Mouse (Mus musculus) left cerebral cortex, postnatal 36 days (tissue): ENCODE measurements at regions not wholly inside any gene's neighbourhood (a gene's known extent, or its start where the extent isn't known, plus 50 kb on each side); places are given as distances from the start of the nearest gene placed in this dataset.

ENCODE experiments used
- DNase-seq, 2 experiments: peaks; one replicate each; pipeline ENCODE4 v3.0.0; 2021 to 2022; ENCODE audit warnings: low spot score in 2 of 2, mixed read lengths in 1 of 2
- intact Hi-C: fragments of 180-260 bp; cut with DNase I; formaldehyde crosslinking; loops from one replicate; pipeline ENCODE4 v1.15.1; 2025

DNA sequence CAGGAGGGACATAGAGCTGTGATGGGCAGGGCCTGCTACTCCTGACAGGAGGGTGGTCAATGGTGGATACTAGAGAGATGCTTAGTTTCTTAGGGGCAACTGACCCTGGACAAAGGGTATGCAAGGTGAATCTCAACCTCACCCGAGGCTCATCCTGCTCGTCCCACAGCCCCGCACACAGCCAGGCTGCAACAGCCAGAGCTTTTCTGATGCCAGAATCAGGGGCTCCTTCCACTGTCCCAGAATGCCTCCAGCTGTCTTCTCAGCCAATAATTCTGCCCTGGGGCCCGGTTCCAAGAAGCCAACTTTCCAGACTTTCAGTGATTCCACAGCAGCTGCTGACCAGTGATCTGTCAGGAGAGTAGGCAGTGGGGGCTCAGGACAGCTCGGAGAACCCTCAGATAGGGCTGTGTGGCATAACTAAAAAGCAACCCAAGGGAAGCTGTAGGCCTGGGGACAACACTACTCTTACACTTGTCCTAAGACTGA, 131.6 kb downstream of the Utp6 start:
- intact Hi-C loops, result no loop called here
- no peak for DNase-seq

DNA sequence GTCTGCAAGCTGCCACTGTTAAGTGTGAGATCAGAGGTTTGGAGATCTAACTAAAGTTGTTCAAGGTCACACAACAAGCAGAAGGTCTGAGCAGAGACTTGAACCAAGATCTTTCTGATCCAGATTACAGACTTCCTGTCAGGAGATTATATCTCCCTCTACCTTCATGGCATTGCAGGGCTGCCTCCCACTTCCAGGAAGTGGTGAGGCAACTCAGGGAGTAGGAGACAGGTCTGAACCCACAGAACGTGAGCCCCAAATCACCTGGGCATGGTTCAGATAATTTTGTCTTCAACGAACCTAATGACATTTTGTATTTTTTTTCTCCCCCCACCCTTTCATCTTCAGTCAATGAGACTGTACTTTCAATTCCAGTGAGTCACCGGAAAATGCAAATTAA, 135.2 kb downstream of the Utp6 start:
- DNase-seq, result no peak
- intact Hi-C loops, result no loop called here

DNA sequence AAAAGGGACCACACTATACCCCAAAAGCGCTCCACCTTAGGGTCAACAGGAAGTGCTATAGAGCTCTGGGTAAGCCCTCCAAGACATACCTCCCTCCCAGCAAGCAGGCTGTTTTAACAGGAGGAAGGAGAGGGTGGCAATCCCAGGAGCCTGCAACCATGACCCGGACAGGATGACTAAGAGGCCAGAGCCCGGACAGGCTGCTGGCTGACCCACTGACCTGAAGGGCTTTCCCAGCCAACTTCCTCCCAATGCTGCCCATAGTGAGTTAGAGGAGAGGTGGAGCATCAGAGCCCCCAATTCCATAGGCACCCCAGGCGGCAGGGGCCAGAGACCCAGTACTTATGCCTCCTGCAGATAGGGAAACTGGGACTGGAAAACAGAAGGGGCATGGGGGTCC, 136.3 kb downstream of the Utp6 start:
- no peak for DNase-seq
- intact Hi-C loops, result no loop called here

DNA sequence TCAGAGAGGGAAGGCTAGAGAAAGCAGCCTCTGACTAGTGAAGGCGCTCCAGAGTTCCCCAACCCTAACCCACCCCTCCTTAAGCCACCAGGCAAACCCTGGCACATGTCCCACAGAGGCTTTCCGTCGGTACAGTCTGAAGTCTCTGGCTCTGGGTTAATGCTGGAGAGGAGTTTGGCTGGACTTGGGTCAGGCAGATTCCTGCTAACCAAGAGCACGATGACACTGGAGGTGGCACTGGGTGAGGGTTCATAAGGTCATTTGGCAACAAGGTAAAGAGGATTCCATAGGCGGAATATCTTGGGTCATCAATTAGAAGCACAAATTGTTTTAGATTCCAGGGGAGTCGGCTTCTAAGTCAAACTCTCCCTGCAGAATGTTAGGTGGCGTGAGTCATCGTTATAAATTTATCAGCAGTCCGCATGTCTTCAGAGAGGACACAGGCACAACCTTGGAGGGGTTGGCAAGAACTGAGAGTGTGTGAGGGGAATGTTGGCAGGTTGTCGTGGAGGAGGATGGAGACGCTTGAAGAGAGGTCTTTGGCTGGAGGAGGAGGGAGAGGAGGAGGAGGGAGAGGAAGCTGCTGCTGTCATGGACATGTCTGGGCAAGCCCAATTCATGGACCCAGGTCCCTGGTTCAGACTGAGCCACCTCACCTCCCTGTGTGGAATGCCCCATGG, 138.4 kb downstream of the Utp6 start:
- no peak for DNase-seq
- intact Hi-C loops, result no loop called here

DNA sequence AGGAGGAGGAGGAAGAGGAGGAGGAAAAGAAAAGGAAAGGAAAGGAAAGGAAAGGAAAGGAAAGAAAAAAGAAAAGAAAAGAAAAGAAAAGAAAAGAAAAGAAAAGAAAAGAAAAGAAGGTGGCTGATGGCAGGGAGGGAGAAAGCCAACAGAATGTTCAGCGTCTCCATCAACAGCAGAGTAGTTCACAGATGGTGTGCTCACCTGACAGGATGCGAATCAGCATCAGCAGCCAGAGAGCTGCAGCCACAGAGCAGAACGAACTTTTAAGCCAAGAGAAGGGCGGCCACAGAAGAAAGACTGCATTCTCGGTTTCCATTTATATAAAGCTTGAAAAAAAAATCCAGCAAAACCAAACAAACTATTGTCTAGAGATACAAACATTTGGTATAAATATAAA, 140.2 kb downstream of the Utp6 start:
- intact Hi-C loops, result no loop called here
- no peak for DNase-seq

DNA sequence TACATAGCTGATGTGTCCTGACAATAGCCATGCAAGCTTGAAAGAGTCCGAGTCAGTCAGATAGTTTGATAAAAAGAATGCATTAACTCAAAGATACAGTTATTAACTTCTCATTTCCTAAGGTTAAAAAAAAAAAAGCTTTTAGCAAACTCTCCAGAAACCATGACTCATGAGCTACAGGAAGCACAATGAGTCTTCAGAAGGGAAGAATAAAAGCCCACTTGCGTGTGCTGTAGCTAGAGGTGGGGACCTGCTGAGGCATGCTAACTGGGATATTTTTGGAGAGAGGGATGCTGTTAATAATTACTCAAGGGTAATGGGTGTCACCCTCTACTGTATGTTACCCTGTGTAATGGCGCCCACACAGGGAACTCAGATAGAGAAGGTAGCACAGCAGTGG, 147.0 kb downstream of the Utp6 start:
- no peak for DNase-seq

DNA sequence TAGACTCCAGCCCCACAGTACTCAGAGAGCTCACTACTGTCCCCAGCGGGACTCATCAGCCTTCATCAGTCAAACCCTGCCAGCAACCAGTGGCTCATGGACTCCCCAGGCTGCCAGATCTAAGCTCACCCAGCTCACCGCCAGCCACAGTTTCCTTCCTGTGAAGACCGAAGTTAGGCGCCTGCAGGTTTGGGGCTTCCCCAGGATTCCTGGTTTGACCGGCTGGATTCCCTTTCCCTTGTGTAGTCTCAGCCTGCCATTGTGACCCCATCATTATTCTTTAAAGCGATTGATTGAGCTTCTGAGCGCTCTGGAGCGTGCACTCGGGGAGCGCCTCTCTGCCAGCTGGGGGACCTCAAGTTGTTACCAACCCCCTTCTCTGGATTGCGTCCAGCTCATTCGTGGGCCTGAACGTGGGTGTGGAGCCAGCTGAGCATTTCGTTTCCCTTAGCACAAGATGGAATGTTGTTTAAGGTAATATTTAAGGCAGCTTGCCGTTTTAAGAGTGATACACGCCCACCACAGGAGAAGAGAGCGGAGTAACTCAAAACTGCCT, 155.2 kb downstream of the Utp6 start:
- intact Hi-C loops, result no loop called here
- DNase-seq, result peak; percentile 43 to 50

More for the DNA sequence above, 147.0 kb downstream of the Utp6 start:
- intact Hi-C loops, result no loop called here

DNA sequence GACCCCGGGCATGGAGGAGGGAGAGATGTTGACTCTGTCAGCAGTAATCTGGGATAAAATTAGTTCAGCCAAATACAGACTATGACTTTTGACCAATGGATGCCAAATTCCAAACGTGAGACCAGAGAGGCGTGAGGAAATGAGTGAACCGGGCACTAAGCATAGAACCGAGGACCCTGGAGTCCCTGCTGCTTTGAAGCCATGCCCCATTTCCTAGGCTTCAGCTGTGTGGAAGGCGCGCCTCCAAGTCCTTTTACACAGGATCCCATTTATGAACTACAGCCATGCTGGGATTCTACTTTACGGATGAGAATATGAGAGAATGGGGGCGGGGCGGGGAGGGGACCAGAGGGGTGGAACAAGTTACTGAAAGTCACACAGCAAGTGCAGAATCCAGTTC, 155.8 kb downstream of the Utp6 start:
- intact Hi-C loops, result no loop called here
- DNase-seq, result no peak

DNA sequence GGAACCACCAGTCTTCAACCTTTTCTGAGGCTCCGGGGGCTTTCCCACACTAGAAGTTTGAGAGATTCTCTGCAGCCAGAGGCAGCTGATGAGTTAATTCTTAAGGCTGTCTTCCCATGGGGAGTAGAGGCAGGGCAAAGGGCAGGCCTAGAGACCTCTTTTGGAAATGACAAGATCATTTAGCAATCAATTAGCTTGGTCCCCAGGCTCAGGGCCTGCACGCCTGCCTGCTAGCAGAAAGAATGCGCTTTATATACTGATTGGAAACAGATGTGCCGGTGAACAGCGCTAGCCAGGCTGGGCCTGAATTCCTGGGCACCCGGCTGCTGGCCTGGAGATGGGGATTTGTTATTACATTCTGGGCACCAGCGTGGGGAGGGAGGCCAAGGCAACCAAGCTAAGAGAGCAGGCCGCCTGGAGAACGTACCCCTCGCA, 156.2 kb downstream of the Utp6 start:
- intact Hi-C loops, result no loop called here
- DNase-seq, result no peak

DNA sequence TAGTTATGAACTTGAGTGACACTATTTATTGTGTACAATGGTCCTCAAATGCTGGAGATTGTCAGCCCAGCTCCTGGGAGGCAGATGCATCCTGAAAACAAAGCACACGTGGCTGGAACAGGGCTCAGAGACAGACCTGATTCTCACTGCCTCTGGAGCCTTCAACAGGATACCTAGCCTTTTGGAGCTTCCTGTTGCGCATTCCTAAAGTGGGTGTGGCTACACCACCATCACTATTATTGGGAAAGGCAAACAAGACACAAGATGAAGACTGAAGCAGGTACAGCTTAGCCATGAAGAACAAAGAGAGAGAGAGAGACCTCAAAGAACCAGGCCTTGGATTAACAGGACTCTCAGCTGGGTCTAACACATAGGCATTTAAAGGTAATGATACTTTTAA, 158.2 kb downstream of the Utp6 start:
- DNase-seq, result no peak
- intact Hi-C loops, result no loop called here

DNA sequence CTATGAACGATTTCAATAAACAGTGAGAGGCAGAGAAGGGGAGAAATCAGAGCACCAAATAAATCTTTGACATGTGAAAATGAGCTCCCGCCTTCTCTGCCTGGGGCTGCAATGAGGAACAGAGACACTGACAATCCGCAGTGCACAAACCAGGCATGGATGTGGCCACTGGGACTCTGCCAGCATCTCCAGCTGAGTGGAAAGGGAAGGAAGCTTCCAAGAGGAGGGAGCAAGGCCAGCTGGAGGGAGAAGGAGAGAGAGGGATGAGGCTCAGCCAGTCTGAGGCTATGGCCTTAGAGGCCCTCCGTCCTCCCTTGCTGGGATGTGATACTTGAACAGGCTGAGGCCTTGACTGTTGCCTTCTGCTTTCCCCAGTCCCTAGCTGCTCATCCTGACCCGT, 159.2 kb downstream of the Utp6 start:
- intact Hi-C loops, result no loop called here
- no peak for DNase-seq

DNA sequence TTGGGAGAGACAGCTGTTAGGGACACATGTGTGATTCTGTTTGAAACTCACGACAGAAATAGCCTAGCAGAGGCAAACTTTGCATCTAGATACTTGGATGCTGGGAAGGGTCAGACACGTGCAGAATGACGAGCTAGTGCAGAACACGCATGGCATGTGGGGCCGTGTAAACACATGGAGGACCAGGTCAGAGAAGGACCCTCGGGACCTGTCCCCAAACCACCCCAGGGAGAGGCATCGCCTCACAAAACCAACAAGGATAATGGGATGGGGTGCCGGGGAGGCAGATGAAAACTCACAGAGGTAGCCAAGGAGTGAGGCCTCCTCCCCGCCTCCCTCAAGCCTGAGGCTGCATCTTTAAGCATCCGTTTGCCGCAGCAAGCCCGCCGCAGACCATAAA, 159.6 kb downstream of the Utp6 start:
- no peak for DNase-seq
- intact Hi-C loops, result no loop called here

DNA sequence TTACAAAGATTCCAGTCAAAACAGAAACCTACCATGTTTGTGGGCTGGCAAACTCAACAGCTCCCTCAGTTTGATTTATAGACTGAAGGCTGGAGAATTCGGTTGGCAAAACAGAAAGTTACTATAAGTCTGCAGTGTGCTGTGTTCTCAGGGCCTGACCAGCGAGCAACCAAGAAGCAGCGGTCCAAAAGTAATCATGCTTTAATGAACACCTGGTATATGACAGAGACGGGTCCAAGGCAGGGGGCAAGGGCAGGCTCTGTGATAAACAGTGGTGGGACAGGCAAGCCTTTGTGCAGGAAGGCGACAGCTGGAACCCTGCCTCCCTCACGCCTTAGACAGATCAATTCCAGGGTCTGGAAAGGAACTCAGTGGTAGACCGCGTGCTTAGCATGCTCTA, 161.9 kb downstream of the Utp6 start:
- intact Hi-C loops, result no loop called here
- DNase-seq, result no peak

DNA sequence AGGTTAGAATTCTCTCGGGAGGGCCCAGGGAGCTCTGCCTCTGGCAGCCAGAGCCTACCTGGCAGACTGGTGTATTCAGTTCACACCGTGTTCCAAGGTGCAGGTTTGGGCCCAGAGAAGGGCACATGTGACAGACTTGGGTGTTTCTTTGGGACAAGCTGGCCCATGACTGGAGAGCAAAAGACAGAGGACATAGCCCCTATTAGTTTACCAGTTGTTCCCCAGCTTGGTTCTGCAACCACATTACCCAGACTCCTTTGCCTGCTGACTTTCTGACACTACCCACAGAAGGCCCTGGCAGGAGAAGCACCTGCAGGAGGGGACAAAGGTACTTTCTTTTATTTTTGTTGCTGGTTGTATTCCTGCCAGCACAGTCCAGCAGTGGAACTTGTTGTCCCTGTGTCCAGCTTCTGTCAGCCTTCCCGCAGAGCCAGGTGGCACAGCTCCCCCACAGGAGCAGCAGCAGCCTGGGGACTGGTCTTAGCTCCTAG, 173.9 kb downstream of the Utp6 start:
- DNase-seq, result no peak
- intact Hi-C loops, result no loop called here

DNA sequence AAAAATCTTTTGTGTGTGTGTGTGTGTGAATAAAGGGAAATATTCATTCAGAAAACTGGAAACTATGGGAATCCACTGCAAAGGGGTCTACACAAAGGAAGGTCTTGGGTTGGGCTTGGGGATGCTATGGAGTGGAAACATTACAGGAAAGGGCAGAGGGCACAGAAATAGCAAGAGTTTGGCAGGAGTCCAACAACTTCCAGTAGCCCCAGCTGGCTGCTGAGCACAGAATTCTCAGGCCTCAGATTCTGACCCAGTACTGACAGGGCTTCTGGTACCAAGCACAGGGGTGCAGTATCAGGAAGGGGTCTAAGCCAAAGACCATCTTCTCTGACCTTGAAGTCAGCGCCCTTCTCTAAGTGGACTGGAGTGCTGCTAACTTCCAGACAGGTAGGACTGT, 174.4 kb downstream of the Utp6 start:
- intact Hi-C loops, result no loop called here
- no peak for DNase-seq

DNA sequence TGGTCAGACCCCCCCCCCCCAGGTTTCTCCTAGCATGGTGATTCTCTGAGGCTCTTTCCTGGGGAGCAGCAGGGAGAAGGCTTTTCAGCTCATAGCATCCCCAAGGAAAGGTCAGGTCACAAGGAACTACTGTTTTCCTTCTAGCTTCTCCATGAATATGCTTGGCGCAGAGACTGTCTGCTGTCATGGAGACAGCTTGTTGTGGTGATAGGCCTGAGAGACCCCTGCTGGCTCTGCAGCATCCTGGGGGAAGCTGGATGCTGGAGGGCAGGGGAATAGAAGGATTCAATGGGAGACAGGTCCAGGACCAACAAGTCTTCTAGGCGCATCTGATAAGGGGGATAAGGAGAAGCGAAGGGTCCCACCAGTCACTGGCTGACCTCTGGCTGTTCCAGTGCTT, 178.1 kb downstream of the Utp6 start:
- DNase-seq, result no peak
- intact Hi-C loops, result no loop called here

DNA sequence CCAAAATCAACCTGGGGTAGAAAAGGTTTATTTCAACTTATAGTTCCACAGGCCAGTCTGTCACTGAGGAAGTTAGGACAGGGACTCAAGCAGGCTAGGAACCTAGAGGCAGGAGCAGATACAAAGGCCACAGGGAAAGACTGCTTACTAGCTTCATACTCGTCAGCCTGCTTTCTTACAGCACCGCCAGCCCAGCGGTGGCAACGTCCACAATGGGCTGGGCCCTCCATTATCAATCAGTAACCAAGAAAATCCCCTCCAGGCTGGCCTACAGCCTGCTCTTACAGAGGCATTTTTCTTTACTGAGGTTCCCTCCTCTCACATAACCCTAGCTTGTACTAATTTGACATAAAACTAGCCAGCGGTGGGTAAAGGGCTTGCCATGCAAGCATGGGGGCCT, 180.2 kb downstream of the Utp6 start:
- no peak for DNase-seq
- intact Hi-C loops, result no loop called here

DNA sequence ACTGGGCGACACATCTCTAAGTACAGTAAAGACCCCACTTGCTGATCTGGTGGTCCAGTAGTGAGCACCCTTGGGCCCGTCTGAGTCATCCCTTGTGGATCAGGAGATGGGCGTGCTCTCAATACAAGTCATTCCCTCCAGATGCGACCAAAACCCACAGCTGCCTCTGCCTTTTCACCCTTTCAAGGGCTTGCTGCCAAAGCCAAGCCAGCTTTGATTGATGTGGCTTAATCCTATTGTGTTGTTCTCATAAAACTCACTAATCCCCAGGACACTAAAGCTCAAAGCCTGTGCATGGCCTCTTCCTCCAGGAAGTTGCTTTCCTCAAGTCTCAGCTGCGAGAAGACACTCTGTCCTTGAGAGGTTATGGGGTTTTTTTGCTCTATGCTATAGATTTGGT, 182.4 kb downstream of the Utp6 start:
- intact Hi-C loops, result no loop called here
- no peak for DNase-seq

DNA sequence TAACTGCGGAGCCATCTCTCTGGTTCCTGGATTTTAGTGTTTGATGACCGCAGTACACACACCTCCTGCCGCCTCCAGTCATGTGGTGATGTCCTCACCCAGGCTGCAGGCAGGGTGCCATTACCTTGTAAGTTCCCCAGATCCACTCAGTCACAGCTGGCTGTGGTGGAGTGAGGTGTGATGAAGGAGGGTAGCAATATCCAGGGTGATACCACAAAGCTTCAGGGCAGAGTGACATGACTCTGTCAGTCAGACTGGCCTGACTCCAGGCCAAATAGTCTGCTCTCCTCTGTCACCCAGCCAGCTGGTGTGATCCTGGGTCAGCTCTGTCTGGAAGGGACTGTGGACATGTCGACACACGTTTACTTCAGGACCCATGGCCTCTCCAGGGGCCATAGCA, 183.7 kb downstream of the Utp6 start:
- DNase-seq, result no peak

DNA sequence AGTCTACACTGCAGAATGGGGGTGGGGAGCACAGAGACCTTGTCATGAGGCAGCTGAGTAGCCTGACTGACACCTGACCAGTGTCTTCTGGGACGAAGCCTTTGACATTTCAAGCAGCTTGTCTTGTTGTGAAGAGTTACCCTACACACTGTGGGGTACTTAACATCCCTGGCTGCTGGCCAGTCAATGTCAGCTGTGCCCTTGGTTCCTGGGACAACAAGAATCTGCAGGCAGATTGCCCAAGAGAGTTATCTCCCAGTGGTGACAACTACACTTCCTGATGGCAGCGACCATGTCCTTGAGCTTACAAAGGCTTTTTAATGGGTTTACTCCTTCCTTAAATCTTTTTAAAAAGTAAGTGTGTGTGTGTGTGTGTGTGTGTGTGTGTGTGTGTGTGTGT, 184.2 kb downstream of the Utp6 start:
- no peak for DNase-seq
- intact Hi-C loops, result no loop called here

More for the DNA sequence above, 183.7 kb downstream of the Utp6 start:
- intact Hi-C loops, result no loop called here

DNA sequence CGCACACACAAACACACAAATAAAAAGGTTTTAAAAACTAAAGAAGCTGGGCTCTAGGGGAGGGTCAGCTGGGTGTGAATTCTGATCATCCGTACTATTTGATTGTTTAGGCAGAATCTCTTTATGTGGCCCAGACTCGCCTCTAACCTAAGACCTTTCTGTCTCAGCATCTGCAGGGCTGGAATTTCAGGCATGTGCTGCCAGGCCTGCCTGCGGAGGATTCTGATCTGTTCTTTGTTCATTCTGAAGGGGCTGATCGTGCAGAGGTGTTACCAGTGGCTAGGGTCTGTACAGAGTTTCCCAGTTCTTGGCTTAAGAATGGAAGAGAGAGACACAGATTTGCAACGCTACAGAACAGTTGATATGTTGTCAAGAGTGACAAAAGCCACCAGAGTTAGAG, 185.6 kb downstream of the Rab11fip4 start:
- intact Hi-C loops, result no loop called here
- no peak for DNase-seq

DNA sequence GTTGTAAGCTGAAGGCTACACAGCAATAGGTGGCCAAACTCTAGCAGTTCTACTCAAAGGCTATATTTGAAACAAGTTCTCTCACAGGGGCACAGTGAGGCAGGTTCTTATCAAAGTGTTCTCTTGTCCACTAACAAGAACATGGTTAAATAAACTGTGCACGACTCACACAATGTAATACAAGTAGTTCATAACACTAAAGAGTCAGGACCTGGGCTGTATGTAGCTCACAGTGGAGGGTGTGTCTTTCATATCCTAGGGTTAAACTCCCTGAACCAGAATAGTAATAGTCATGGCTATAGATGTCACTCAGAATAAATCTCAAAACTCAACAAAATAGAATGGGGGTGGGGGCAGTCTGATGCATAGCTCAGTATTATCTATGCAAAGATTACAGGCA, 182.7 kb downstream of the Rab11fip4 start:
- intact Hi-C loops, result no loop called here
- DNase-seq, result no peak
